Mouse (Mus musculus) forebrain, embryonic 15.5 days (tissue): ENCODE measurements at regions not wholly inside any gene's neighbourhood (a gene's known extent, or its start where the extent isn't known, plus 50 kb on each side); places are given as distances from the start of the nearest gene placed in this dataset.

Experiments
- ATAC-seq: fragments of 200-750 bp; cut with Nextera tagmentation; replicated peaks from 2 replicates; pipeline ENCODE4 v1.8.0; 2017; ENCODE audit warnings: mild to moderate bottlenecking, moderate TSS enrichment, moderate library complexity
- H3K27ac ChIP-seq: fragments of 300-500 bp; sonication (generic); replicated peaks from 2 replicates; pipeline ENCODE4 v1.5.1; 2015; ENCODE audit warnings: mild to moderate bottlenecking, inconsistent platforms
- H3K27me3 ChIP-seq: fragments of 300-500 bp; sonication (generic); 2 replicates; pipeline ENCODE4 v1.6.1; 2015; ENCODE audit warnings: inconsistent platforms
- H3K36me3 ChIP-seq: fragments of 300-500 bp; sonication (generic); 2 replicates; pipeline ENCODE4 v1.6.1; 2015; ENCODE audit warnings: mild to moderate bottlenecking, inconsistent platforms
- H3K4me1 ChIP-seq: fragments of 300-500 bp; sonication (generic); 2 replicates; pipeline ENCODE4 v1.6.1; 2015; ENCODE audit warnings: inconsistent platforms
- H3K4me2 ChIP-seq: fragments of 300-500 bp; sonication (generic); replicated peaks from 2 replicates; pipeline ENCODE4 v1.6.1; 2015; ENCODE audit warnings: mild to moderate bottlenecking, inconsistent platforms
- H3K4me3 ChIP-seq: fragments of 300-500 bp; sonication (generic); 2 replicates; pipeline ENCODE4 v1.5.1; 2015; ENCODE audit warnings: mild to moderate bottlenecking, inconsistent platforms
- H3K9ac ChIP-seq: fragments of 300-500 bp; sonication (generic); replicated peaks from 2 replicates; pipeline ENCODE4 v1.6.1; 2015; ENCODE audit warnings: mild to moderate bottlenecking, inconsistent platforms
- H3K9me3 ChIP-seq: fragments of 300-500 bp; sonication (generic); 2 replicates; pipeline ENCODE4 v1.6.1; 2016; ENCODE audit warnings: inconsistent platforms
- WGBS: fragments of 180-500 bp; shearing (Covaris S2); methylation state at CpG from one replicate; pipeline ENCODE4 v1.1.7; 2015; ENCODE audit warnings: mixed read lengths; 5-methylcytosine and 5-hydroxymethylcytosine counted together

GRCm38 (mm10) chr13:7691232-7691631 lies 511.4 kb upstream of the Adarb2 start:
- Histone ChIP-seq H3K4me3 (no peak overlapping the region), H3K9me3 (no peaks in the 10 kb centered on the region), H3K4me1 (no peaks in the 10 kb centered on the region), H3K4me2 (no peak overlapping the region), H3K9ac (no peak overlapping the region), H3K27me3 (no peaks in the 10 kb centered on the region), H3K36me3 (no peaks in the 10 kb centered on the region), H3K27ac (no peak overlapping the region)
- WGBS: 71% methylated on average over 5 of the region's 5 CpGs
- no peak for ATAC-seq

- H3K4me3 ChIP-seq: no peak overlapping the region
- no peak overlapping the region for H3K27ac ChIP-seq
- H3K4me2 ChIP-seq: no peak overlapping the region
- no peaks in the 10 kb centered on the region for H3K9me3 ChIP-seq
- H3K9ac ChIP-seq: no peak overlapping the region
- no peaks in the 10 kb centered on the region for H3K36me3 ChIP-seq
- WGBS: 84% methylated on average over 4 of the region's 4 CpGs
- no peaks in the 10 kb centered on the region for H3K4me1 ChIP-seq
- ATAC-seq: no peak
- H3K27me3 ChIP-seq: no peaks in the 10 kb centered on the region
Measured at GRCm38 (mm10) chr13:7697647-7698365, 504.9 kb upstream of the Adarb2 start.

- 76% methylated on average over 2 of the region's 2 CpGs for WGBS
- no peaks in the 10 kb centered on the region for H3K27me3 ChIP-seq
- H3K27ac ChIP-seq: no peak overlapping the region
- no peaks in the 10 kb centered on the region for H3K4me1 ChIP-seq
- H3K9me3 ChIP-seq: no peaks in the 10 kb centered on the region
- ATAC-seq: no peak
- H3K36me3 ChIP-seq: no peaks in the 10 kb centered on the region
- no peak overlapping the region for H3K4me2 ChIP-seq
- H3K9ac ChIP-seq: no peak overlapping the region
- H3K4me3 ChIP-seq: no peak overlapping the region
Measured at GRCm38 (mm10) chr13:7721558-7721957, 481.1 kb upstream of the Adarb2 start.

GRCm38 (mm10) chr13:7749688-7750087 lies 453.0 kb upstream of the Adarb2 start:
- no peaks in the 10 kb centered on the region for H3K4me1 ChIP-seq
- ATAC-seq: no peak
- no peak overlapping the region for H3K9ac ChIP-seq
- no peak overlapping the region for H3K27ac ChIP-seq
- no peak overlapping the region for H3K4me3 ChIP-seq
- H3K27me3 ChIP-seq: no peaks in the 10 kb centered on the region
- H3K36me3 ChIP-seq: no peaks in the 10 kb centered on the region
- no peak overlapping the region for H3K4me2 ChIP-seq
- WGBS: 95% methylated on average over 1 of the region's 1 CpGs
- no peaks in the 10 kb centered on the region for H3K9me3 ChIP-seq

- no peaks in the 10 kb centered on the region for H3K9me3 ChIP-seq
- H3K27me3 ChIP-seq: no peaks in the 10 kb centered on the region
- no peak overlapping the region for H3K9ac ChIP-seq
- ATAC-seq: 0 out of 2 replicates have a peak, but pooled peaks have one; percentile 29
- WGBS: 73% methylated on average over 3 of the region's 3 CpGs
- H3K36me3 ChIP-seq: no peaks in the 10 kb centered on the region
- no peak overlapping the region for H3K27ac ChIP-seq
- H3K4me3 ChIP-seq: no peak overlapping the region
- H3K4me2 ChIP-seq: no peak overlapping the region
- H3K4me1 ChIP-seq: no peaks in the 10 kb centered on the region
Measured at GRCm38 (mm10) chr13:7785252-7785651, 417.4 kb upstream of the Adarb2 start.

- ATAC-seq: no peak
- no peak overlapping the region for H3K9ac ChIP-seq
Measured at GRCm38 (mm10) chr13:7790069-7790468, 412.6 kb upstream of the Adarb2 start.

More at GRCm38 (mm10) chr13:7790069-7790468, 412.6 kb upstream of the Adarb2 start:
- Histone ChIP-seq H3K4me2 (no peak overlapping the region), H3K27ac (no peak overlapping the region), H3K9me3 (no peaks in the 10 kb centered on the region), H3K36me3 (no peaks in the 10 kb centered on the region), H3K27me3 (no peaks in the 10 kb centered on the region), H3K4me3 (no peak overlapping the region), H3K4me1 (no peaks in the 10 kb centered on the region)
- WGBS: 79% methylated on average over 2 of the region's 2 CpGs
